Mouse (Mus musculus) cerebellum, postnatal 4 days (tissue): Measurements from ENCODE around the gene Vwc2l.

ENCODE experiments used
- DNase-seq, 2 experiments: peaks; one replicate each; pipeline ENCODE4 v3.0.0; 2022; ENCODE audit warnings: low spot score in 2 of 2, mixed read lengths in 1 of 2

Gene Vwc2l

GRCm38 (mm10) chr1:70725655-70726066 is at the start of gene Vwc2l:
Gene Vwc2l (plus strand): TSS chr1:70725715.
- peak; percentile 40 to 51 for DNase-seq

GRCm38 (mm10) chr1:70692529-70692928 is 33.0 kb upstream of the Vwc2l start:
- peak in 1 of 2 experiments; percentile 21 for DNase-seq

DNA sequence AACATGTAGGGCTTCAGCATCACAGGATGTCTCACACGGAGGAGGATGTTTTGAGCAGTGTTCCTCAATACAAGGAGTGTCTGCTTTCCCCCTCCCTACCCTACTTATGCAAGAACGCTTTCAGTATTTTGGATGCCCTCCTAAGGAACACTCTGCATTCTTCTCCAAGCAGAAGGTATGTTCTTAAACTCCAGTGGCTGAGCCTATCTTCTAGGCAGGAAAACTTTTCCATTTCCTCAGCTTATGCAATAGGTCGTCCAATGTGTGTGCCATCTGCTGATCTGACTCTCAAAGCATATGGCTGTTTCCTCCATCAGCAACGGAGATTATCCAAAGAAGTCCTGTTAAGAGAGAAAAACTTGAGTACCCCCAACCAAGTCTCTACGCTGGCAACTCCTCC is 25.2 kb upstream of the Vwc2l start:
- DNase-seq = no peak

DNA sequence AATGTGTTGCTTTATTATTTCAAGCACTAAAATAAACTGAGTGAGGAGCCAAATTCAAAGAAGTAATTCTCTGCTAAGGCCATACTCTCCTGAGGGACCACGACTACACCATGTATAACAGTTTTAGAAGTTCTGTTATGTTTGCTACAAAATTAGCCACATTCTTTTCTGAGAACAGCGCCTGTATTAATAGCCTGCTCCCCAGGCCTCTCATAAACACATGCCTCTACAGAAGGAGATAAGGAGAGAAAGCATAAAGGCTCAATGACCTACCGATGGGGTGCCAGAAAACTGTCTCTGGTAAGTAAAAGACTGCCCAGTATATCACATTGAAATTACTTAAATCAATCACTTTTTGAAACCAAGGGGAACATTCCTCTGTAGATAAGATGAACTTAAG is 21.6 kb upstream of the Vwc2l start:
- no peak for DNase-seq

DNA sequence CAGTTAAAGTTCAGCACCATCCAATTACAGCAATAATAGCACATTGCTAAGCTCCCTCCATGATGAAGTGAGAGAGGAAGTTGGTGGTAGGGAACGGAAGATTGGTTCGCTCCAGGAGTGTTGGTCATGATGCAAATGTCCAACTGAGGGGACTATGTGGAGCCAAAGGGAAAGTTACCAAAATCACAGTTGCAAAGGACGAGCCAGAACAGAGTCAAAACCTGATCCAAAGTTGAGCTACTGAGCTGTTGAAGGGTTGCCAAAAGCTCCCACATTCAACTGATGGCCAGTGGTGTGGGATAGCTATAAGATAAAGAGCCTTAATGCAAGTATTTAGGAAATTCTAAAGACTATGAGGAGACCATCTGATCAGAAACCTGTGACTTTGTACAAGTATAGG is 19.7 kb upstream of the Vwc2l start:
- DNase-seq = no peak

- DNase-seq = no peak
Observed at GRCm38 (mm10) chr1:70725045-70725444, 470 bp upstream of the Vwc2l start.

DNA sequence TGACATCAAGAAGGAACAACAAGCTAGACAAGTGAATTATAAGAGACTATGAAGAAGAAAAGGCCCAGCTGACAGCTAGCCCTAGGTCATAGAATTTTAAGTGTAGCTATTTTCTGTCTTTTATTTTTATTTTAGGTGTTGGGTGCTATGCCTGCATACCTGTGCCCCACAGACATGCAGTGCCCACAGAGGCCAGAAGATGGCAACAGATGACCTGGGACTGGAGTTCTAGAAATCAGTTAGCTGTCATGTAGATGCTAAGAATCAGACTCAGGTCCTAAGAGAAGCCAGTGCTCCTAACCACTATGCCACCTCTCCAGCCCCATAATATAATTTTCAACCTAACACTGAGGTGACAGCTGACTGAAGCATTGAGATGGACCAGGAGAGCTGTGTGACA is 61.6 kb downstream of the Vwc2l start:
- no peak for DNase-seq

- no peak for DNase-seq
Observed at GRCm38 (mm10) chr1:70791636-70792035, 66.1 kb downstream of the Vwc2l start.

GRCm38 (mm10) chr1:70795094-70795493 is 69.6 kb downstream of the Vwc2l start:
- DNase-seq = no peak

- DNase-seq = no peak
Observed at GRCm38 (mm10) chr1:70803401-70803800, 77.9 kb downstream of the Vwc2l start.

- DNase-seq = no peak
Observed at GRCm38 (mm10) chr1:70823111-70823510, 97.6 kb downstream of the Vwc2l start.

GRCm38 (mm10) chr1:70833262-70833661 is 107.7 kb downstream of the Vwc2l start:
- no peak for DNase-seq

DNA sequence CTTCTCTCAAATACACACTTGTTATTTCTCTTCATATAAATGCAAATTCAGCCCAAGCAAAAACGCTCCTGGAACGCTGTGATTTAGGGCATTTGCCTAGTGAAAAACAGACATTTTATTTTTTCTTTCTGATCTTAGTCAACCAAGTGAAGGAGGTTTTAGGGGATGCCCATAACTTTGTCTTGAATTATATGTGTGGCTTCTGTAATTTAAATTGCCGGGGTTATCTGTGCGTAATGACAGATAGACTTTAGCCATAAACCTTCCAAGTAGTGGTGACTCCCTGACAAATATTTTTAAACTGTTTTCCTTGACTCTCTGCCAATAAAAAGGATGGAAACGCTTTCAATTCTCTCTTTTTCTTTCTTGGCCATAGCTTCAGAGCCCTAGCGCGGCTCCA is 116.7 kb downstream of the Vwc2l start:
- no peak for DNase-seq

- DNase-seq = no peak
Observed at GRCm38 (mm10) chr1:70845276-70845675, 119.8 kb downstream of the Vwc2l start.

- DNase-seq = peak in 1 of 2 experiments; percentile 2
Observed at GRCm38 (mm10) chr1:70851633-70852390, 126.3 kb downstream of the Vwc2l start.

GRCm38 (mm10) chr1:70853446-70853845 is 127.9 kb downstream of the Vwc2l start:
- DNase-seq = no peak

DNA sequence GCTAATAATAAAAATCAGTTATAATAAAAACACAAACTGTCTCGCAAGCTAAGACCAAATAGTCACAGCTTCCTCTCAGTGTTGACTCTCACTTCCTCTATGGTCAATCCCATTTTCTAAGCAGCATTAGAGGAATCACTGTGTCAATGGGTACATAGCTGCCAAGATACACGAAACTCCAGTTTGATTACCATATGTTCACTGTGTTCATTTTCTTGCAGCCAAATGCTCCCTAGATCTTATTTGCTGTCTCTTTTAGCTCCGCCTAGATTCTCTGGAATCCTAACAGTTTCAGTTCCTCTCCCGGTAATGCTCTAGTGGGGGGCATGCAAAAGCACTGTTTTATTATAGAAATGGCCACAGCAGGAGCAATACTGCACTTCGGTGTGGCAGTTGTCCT is 130.4 kb downstream of the Vwc2l start:
- DNase-seq = no peak

- no peak for DNase-seq
Observed at GRCm38 (mm10) chr1:70861672-70862071, 136.2 kb downstream of the Vwc2l start.

DNA sequence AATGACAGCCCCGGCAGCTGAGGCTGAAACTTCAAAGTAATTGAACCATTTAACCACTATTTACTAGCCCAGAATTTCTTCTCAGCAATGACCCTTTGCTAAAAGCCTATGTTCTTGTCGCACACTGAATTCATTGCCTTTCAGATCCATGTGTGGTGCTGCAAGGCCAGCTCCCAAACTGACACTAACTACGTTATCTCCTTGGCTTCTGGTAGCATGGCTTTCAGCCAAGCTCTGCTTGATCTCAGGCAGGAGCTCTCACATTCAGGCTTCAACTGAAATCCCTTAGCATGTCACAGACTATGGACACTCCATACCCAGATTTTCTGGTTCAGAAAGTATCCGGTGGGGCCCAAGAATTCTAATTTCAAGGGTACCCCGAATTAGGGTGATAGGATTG is 140.6 kb downstream of the Vwc2l start:
- peak in 1 of 2 experiments; percentile 38 for DNase-seq

- no peak for DNase-seq
Observed at GRCm38 (mm10) chr1:70880496-70880895, 155.0 kb downstream of the Vwc2l start.

DNA sequence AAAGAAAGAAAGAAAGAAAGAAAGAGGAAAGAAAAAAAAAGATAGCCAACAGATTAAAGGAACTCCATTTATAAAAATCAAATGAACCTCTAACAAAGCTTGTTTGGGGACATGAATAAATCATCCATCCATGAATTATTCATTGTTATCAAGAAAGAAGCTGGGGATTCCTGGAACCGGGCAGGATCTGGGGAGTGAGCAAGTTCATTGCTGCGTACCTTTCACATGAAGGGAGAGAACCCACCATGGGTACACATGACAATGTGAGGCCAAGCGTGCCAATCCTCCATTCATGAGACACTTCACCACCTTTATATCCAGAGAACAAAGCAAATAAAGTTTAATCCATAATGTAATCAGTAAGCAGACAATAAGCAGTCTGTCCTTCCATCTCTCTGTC is 155.8 kb downstream of the Vwc2l start:
- no peak for DNase-seq

DNA sequence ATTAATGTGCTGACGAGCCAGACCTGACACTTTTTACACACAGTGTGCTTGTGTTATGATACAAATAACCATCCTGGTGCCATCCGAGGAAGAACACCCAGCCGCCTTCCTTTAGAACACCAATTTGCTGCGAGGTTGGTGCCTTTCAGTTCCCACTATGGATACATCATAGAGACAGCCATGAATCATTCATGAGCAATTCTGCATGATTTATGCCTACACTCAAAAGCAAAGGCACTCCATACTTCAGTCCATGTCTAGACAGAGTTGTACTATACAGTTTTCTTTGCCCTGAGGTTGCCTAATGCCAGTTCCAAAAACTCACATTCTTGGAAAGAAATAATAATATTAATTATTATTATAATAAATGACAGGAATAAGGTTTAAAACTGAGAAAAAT is 158.6 kb downstream of the Vwc2l start:
- DNase-seq = no peak

DNA sequence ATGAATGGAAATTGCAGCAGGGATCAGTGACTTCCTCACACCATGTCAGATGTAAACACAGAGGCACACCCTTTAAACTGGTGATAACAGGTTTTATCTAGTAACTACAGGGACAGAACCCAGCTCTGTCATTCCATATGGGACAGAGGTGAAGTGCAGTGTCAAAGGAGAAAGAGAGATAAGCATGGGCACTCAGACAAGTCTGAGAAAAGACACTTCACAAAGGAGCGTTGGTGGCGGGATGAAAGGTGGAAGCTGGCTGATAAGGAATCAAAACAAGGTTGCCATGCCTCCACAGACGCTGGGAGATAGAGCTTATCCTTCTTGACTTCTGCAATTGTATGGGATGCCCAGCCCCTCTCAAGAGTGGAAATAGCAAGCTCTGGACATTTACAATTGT is 176.8 kb downstream of the Vwc2l start:
- DNase-seq = no peak

GRCm38 (mm10) chr1:70907366-70907765 is 181.9 kb downstream of the Vwc2l start:
- DNase-seq = no peak
